Mouse (Mus musculus) E14TG2a.4 (cell line): ENCODE measurements around the gene Cdh23.

Source experiments
- CTCF ChIP-seq: conservative IDR thresholded peaks from 2 replicates; pipeline ENCODE4 v1.5.1; 2014; ENCODE audit warnings: low read length
- NANOG ChIP-seq: IDR thresholded peaks from 2 replicates; pipeline ENCODE4 v1.6.1; 2014; ENCODE audit warnings: borderline replicate concordance, low read length, mixed read lengths

- TF ChIP-seq CTCF (no peak), NANOG (no peak)
These were observed 41.8 kb upstream of the Cdh23 start for GRCm38 (mm10) chr10:60737886-60738640.
